Mouse (Mus musculus) neutrophil, adult 5-6 weeks (primary cell): ENCODE measurements at regions not wholly inside any gene's neighbourhood (a gene's known extent, or its start where the extent isn't known, plus 50 kb on each side); places are given as distances from the start of the nearest gene placed in this dataset.
"Not testable (repeated sequence)": the region's sequence is repeated elsewhere in the genome, so short reads cannot be mapped to it uniquely, and the experiment has no call there.

Source experiments
- ATAC-seq: fragments of 151-379, 151-347 bp; 2 replicates; pipeline ENCODE4 v1.8.0; 2017; ENCODE audit warnings: mild to moderate bottlenecking, moderate TSS enrichment; ENCODE audit not compliant: insufficient number of reproducible peaks, poor library complexity, low FRiP score, severe bottlenecking; ENCODE audit errors: extremely low read depth

DNA sequence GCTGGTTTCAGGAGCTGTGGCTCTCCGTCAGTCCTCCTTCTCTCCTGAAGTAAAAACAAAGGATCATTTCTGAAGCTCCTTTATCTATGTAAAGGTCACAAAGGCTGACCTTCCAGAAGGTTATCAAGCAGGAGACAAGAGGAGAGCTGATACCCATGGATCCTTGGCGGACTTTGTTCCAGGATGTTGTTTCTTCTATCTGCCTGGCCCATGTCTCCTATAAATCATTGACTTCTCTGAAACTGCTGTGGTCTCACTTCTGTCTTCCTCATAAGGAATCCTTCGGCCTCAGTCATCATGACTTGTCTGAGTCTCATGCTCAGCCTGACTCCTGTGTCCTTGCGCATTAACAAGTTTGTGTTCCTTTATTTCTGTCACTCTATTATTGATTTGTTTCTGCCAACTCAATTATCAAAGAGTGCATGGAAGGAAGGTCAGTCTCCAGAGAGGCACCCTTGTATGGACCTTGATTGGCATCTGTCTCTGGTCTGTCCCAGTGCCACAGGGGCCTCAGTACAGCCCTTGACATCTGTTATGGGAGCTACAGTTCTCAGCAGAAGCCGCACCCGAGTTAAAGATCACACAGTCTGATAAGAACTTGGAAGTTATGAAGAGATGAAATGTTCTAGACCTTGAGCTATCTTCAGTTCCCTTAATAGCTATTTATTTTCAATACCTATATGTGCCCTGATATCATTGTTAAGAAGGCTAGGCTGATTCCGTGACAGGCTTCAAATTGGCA lies 53.2 kb upstream of the Dazl start:
- ATAC-seq = no peak

- ATAC-seq = not testable (repeated sequence)
Measured at GRCm38 (mm10) chr17:50353818-50354217, 60.4 kb upstream of the Dazl start.

DNA sequence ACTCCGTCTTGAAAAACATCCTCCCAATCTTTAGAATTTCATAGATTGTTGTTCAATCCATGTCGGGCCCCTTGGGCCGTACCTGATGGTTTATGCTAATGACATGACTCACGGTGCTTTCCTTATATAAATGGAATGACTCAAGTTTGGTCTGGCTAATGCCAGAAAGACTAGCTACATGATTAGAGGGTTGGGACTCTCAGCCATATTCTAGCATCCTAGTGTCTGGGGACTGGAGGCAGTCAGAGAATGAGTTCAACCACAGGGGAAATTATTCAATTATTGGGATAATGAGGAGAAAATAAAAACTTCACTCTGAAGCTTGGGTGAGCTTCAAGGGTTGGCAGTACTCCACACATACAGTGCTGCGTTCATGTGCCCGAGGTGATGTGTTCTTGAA lies 60.9 kb upstream of the Dazl start:
- no peak for ATAC-seq

DNA sequence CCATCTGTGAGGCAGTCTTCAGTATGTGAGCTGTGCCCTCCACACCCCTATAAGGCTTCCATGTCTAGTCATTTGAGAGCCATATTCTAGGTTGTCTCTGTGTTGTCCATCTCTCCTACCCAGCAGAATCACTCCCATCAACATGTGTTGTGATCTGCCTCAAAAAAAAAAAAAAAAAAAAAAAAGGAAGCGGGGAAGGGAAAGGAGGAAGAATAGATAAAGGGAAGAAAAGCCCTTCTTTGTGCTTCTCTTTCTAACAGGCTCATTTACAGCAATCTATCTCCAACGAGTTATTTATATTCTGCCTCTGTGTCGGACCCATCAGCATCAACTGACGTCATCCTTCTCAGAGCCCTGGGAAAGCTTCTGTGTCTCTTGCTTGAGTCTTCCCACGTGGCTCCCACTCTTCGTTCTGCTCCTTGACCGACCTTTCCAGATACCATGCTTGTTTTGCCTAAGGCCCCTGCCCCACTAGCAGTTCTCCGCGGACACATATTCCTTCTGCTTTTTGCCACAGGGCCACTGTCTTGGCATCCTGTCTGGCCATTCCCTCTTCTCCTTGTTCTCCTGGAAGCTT lies 68.3 kb upstream of the Dazl start:
- ATAC-seq = no peak

- ATAC-seq = no peak
Measured at GRCm38 (mm10) chr17:50365396-50365795, 72.0 kb upstream of the Dazl start.

DNA sequence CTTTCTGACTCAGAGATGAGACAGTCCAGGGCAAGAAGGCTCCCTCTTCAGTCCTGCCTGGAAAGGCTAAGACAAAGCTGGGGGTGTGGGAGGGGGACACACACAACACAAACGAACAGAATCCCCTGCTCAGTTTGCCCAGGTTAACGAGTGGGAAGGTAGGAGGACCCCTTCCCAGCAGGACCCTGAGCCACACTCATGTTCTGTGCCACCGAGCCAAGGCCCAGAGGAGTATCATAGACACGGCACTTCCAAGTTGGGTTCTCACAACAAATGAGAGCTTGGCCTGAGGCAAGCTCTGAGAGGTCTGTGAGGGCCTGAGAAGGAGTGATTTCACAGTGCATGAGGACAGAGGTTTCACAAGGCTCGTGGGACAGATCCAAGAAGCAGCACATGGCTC lies 72.7 kb upstream of the Dazl start:
- no peak for ATAC-seq

DNA sequence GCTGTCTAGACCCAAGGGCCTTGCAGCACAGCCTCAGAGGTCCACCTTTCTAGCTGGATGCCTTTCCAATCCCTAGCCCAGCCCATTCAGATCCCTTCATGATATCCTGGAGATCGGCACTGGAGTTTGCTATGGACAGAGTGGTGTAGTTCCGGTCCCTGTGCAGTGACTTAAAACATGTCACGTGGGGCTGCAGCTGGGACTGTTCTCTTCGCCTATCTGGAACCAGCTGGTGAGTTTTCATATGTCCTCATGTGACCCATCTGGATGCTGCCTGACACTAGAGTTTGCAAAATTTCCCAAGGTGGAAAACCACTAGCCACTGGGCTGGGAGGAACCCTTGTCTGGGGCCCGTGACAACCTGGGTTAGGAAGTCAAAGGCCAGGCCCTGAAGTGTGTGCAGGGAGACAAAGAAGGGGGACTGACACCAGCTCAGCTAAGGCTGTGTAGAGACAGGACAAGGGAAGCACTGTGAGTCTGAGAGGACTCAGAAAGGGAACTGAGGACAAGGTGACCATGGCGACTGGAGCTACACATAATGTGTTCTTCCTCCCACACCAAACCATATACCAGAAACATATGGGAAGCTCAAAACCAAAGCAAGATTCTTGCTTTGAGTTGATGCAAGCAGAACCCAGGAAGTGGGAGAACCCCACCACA lies 75.9 kb upstream of the Dazl start:
- no peak for ATAC-seq

DNA sequence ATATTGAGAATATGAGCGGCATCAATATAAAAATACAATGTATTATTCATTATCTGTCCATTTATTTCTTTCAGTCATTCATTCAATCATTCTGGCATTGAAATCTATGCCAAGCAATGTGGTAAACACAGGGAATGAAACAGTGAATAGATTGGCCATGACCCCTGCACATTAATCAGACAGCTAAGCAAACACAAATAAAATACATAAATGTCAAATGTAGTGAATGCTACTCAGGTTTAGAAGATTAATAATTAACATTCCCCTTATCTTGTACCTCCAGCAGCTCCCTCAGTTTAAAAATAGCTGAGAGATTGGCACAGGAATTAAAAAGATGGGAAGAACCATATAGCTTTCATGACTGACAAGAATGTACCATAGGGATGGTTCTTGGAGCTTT lies 77.0 kb upstream of the Dazl start:
- ATAC-seq = no peak

GRCm38 (mm10) chr17:50373496-50374141 lies 80.2 kb upstream of the Dazl start:
- ATAC-seq = no peak

DNA sequence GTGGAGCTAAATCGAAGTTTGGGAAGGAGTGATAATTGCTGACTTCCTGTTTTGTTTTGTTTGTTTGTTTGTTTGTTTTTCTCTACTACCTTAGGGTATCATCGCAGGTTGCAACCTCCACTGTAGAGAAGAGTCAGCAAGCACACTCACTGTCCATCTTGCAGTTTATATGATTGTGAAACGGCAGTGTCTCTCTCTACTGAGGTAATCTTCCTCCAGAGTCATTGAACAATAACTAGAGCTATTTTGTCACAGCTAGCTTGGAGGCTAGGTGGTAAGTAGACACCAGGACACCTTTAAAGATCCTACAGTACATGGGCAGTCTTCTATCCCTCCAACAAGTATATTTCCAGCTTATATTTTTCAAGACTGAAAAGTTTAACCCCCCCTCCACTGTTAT lies 82.0 kb upstream of the Dazl start:
- no peak for ATAC-seq

GRCm38 (mm10) chr17:50376708-50377107 lies 83.3 kb upstream of the Dazl start:
- no peak for ATAC-seq

- ATAC-seq = no peak
Measured at GRCm38 (mm10) chr17:50378141-50378727, 84.8 kb upstream of the Dazl start.

DNA sequence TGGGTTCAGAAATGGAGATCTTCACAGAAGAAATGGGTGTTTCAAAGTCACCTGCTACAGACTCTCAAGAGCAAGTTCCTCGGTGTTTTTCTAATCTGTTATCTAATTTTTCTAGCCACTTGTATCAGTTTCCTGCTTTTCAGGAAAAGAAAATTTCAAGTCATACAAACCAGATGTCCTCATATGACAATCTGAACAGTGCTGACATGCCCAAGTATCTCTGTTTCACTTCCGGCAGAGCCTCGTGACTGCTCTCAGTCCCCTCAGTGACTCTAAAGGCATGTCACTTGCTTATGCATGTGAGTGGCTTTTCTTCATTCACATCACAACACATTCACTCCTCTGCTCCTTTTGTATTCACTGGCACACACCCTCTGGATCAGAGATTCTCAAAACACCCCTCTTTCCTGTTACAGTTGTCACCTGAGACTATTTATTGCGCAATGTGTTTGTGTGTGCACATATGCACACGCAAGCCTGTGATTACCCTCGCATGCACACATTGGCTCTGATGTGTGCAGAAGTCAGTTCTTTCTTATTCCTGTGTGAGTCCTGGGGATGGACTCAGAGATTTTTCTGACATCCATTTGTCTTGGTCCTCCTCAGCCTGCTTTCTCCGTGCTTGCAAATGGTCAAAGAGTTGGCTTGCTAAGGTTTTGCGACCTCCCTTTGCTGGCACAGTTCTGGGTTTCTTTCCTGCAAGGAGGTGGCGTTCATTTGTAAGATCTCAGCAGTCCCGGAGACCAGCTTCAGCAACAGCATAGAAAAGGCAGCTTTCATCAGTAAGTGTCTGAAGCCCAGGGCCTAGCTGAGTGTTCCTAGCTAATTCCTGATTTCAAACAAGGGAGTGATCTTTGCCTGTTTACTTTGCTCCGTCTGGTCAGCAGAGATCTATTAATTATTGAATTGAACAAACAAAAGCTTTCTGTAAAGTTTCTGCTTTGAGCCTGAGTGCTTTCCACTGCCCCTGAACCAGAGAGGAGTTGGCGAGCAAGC lies 95.6 kb upstream of the Dazl start:
- no peak for ATAC-seq

- no peak for ATAC-seq
Measured at GRCm38 (mm10) chr17:50390151-50390550, 96.7 kb upstream of the Dazl start.

DNA sequence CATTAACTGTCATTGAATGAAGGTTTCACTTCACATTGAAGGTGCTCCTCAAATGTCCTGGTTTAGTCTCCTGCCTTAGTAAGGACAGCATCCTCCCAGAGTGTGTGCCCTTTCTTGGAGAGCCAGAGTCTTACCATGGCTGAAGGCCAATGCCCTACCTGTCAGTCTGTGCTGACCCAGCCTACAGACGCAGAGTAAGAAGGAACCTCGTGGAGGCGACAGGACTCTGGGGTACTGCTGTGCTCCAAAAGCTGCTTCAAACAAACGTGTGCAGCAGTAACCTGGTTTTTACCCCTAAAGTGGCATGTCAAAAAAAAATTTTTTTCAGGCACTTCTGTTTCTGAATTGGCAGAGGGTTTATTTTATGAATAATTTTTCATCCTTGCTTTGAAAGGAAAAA lies 97.8 kb upstream of the Dazl start:
- no peak for ATAC-seq

DNA sequence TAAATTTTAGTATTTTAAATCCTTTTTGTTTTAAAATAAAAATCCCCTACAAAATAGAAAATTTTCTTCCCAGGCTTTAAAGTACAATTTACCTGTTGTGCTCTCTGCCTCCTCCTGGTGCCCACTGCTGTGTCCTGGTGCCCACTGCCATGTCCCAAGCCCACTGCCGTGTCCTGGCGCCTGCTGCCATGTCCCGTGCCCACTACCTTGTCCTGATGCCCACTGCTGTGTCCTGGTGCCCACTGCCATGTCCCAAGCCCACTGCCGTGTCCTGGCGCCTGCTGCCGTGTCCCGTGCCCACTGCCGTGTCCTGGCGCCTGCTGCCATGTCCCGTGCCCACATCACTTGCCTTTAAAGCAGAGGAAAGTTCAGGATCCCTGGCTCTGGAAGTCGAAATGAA lies 98.6 kb upstream of the Dazl start:
- no peak for ATAC-seq

DNA sequence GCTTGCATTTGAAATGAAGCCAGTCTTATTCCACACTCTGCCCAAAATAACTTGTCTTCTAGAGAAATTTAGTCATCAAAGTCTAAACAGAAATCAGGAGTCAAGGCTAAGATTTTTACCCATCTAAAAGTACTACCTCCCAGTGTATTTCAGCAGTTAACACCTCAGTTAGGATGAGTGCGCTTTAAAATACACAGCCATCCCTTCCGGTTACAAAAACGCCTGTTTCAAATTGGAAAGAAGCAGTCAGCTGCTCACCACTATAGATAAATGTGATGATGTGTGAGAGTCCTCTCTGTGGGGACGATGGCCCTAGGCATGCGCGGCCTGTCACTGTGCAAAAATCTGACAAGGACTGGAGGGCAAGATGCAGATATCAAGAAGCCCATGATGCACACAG lies 99.0 kb upstream of the Dazl start:
- ATAC-seq = no peak

GRCm38 (mm10) chr17:50392966-50393365 lies 99.5 kb upstream of the Dazl start:
- no peak for ATAC-seq

- ATAC-seq = no peak
Measured at GRCm38 (mm10) chr17:50393698-50394097, 100.3 kb upstream of the Dazl start.
